Mouse (Mus musculus) frontal cortex, postnatal 36 days (tissue): ENCODE measurements around the gene Dclk2.
A peak's percentile ranks its signal among the peaks of the same experiment; 100 is the strongest.

Source experiments
- DNase-seq, 2 experiments: peaks; one replicate each; pipeline ENCODE4 v3.0.0; 2022; ENCODE audit warnings: low spot score in 2 of 2

Gene Dclk2

GRCm38 (mm10) chr3:86894491-86894890 lies 26.2 kb downstream of the Dclk2 start:
- no peak for DNase-seq

- DNase-seq: no peak
Measured at GRCm38 (mm10) chr3:86887512-86887911, 33.1 kb downstream of the Dclk2 start.

GRCm38 (mm10) chr3:86885180-86885579 lies 35.5 kb downstream of the Dclk2 start:
- DNase-seq: no peak

- DNase-seq: no peak
Measured at GRCm38 (mm10) chr3:86884481-86884880, 36.2 kb downstream of the Dclk2 start.

DNA sequence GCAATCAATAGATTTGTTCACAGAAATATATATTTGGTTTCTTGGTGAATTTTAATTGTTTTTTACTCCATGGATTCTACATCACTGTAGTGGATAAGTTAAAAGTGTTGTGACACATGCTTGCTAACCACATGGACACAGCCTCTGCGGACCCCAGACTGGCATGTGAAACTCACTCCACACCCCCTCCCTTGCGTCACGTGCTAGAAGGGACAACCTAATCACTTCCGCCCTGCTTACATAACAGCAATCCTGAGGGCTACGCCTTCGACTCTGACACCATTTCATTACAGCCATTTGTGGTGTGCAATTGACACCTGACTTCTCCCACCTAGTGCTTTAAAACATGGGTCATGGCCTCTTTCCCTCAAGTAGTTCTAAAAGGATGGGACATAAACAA lies 36.7 kb downstream of the Dclk2 start:
- no peak for DNase-seq

DNA sequence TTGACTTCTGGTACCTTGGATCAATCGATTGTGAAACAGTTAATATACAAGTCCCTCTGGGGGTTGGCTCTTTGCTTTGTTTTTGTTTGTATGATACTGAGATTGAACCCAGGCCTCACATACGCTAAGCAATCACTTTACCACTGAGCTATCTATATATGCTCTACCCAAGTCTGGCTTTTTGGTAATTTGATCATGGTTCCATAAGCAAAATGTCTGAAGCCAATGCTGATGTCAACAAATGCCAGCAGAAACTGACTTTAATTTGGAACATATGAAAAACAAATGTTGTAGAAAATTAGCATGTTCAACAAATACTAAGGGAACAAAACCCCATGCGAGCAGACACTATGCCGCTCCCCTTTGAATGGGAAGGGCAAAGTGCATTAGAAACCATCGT lies 44.7 kb downstream of the Dclk2 start:
- no peak for DNase-seq

- peak; percentile 19 to 33 for DNase-seq
Measured at GRCm38 (mm10) chr3:86873092-86873600, 47.5 kb downstream of the Dclk2 start.

DNA sequence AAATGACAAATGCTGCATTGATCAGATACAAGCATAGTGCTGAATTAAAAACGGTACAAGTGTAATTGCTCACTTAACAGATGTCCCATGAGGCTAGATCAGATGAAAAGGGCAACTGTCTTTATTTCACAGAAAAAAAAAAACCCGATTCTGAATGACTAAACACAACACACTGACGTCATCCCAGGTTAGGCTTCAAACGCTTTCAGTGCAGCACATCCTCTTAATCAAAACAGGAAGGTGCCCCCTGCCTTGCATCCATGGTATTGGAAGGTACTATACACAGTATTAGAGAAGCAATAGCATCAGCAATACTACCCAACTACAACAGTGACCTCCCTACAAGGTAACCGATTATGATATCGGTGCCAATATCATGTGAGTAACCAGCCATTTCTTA lies 49.7 kb downstream of the Dclk2 start:
- DNase-seq: no peak

GRCm38 (mm10) chr3:86870411-86870810 lies 50.2 kb downstream of the Dclk2 start:
- DNase-seq: peak; percentile 54 to 57

DNA sequence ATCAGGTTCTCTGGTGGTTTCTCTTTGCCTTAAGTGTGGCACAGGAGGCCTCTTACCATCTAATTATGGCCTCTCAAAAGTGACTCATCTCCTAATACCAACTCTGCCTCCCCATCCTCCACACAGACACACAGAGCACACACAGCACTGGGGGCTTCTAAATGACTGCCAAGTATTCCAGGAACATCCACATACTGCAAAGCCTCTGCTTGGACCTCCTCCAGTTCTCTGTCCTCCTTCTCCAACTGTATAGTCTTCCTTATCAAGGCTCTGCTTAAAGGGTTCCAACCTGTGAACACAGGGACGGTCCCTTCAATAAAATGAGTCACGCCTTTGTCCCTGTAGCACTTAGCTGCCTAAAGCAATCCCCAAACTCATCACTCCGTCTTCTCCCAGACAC lies 51.9 kb downstream of the Dclk2 start:
- DNase-seq: no peak

GRCm38 (mm10) chr3:86863327-86864008 lies 57.2 kb downstream of the Dclk2 start:
- DNase-seq: no peak

GRCm38 (mm10) chr3:86862939-86863311 lies 57.7 kb downstream of the Dclk2 start:
- peak; percentile 17 to 23 for DNase-seq

GRCm38 (mm10) chr3:86862245-86862938 lies 58.3 kb downstream of the Dclk2 start:
- no peak for DNase-seq

DNA sequence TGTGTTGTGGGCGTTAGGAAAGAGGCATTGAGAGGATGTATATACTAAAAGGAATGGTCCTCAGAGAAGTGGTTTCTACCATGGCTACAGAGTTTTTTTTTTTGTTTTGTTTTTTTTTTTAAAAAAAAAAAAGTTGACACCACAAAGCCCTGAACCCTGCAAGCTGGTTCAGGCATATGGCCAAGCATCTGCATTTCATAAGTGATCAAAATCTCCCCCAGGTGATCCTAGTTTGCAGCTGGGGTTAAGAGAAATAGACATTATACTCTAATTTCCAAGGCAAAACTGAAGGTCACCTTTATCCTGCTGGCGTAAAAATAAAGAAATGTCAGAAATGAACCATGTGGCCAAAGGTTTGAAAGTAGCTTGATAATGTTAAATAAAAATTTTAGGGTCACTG lies 60.9 kb downstream of the Dclk2 start:
- no peak for DNase-seq

DNA sequence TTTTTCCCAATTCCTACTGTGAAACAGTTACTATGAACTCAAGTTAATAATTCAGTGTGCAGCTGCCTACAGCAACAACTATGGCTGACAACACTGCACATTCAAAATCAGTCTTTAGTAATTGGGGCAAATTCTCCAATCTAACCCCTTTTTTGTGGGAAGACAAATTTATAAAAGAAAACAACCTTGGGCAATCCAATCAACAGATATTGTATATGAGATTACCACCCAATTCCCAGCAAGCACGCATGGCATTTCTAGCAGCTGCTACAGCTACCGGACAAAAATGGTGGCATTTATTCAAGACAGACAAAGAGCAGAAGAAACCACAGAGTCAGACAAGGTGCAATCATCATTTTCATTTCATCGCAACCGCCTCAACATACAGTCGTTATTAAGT lies 62.0 kb downstream of the Dclk2 start:
- no peak for DNase-seq

DNA sequence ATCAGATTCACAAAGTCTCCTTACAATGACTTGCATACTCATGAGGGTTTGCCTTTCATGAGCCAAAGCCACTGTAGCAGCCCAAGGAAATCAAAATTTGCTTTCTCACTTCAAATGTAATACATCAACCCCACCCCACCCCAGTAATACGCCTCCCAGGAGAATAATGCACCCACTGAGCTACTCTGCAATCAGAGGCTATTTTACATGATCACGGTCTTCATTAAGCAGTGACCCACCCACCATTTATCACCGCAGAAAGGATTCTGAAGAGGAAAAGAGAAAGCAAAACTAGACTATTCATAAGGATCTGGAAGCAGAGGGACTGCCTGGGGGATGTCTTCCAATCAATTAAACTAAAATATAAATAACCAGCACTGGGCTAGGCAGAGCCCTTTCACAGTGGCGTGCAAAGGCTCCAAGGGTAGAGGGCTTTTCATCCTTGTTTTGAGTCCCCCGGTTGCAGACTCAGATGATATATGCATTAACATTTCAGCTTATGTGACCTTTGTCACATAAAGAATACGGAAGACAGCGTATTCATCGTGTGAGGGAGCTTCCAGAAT lies 62.7 kb downstream of the Dclk2 start:
- DNase-seq: no peak

GRCm38 (mm10) chr3:86852867-86853266 lies 67.8 kb downstream of the Dclk2 start:
- DNase-seq: no peak

DNA sequence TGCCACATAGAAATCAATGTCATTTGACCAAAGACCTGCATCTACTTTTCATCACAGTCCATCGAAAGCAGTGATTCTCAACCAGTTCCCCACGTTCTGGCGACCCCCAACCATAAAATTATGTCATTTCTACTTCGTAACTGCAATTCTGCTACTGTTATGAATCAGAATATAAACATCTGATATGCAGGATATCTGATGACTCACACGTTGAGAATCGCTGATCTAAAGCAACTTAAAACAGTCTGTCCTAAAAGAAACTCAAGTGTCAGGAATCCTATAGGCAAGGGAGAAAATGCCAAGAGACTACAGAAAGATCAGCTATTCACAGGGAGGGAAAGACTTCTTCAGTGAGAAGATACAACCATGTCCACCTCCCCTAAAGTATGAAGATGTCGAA lies 69.5 kb downstream of the Dclk2 start:
- DNase-seq: no peak

GRCm38 (mm10) chr3:86850394-86851030 lies 70.1 kb downstream of the Dclk2 start:
- no peak for DNase-seq

DNA sequence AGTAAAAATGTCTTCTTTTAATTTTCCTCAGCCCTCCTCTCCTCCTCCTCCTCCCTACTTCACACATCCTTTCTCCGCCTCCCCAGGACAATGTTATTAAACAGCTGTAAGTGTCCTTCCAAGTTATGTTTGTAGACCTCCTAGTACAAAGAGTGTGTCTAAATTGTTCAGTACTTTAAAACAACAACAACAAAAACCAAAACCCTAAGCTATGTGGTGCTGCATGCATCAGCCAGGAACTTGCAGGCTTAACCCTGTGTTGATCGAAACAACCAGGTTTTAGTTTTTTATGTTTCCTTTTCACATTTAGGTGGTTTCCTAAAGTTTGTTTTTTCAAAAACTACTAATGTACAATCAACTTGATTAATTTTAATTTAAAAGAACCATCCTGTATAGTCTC lies 71.3 kb downstream of the Dclk2 start:
- DNase-seq: no peak

DNA sequence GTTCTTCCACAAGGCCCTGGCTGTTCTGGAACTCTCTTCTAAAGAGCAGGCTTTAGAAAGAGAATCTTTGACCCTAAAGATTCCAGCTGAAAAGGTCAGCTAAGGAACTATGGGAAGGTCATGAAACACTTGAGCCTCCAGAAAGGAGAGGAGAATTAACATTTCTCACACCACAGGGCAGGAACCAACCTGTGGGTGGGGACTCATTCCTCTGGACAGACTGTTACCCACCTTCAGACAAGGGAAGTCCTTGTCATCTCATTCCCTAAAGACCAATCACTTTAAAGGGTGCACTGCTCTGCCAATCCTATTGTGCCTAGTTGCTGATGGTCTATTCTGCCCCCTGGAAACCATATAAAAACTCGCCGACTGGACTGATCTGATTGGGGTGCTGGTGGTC lies 73.1 kb downstream of the Dclk2 start:
- DNase-seq: no peak

DNA sequence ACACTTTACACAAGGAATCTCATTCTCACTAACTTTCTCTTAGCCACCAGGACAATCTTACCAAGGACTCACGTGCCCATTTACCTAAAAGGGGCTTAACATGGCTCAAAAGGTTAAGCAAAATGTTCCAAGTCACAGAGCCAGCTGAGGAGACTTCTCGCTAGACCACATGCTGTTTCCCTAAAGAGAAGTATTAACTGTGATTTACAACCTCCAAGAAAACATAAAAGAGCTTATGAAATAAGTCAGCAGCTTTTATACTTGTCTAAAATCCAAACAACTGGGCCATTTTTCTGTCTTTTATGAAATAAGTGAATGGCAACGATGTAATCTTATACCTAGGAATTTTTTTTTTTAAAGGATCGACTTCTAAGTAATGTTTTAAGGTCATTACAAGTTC lies 74.6 kb downstream of the Dclk2 start:
- no peak for DNase-seq

- no peak for DNase-seq
Measured at GRCm38 (mm10) chr3:86845578-86845977, 75.1 kb downstream of the Dclk2 start.
